11 mouse cellular contexts compared by ENCODE assay signal in genomic region chr10:37236001-37236822, GRCm38 (mm10).
A peak's percentile ranks its signal among the peaks of the same experiment; 100 is the strongest.
DNase-seq lines count a peak whose midpoint lies in the region; ATAC-seq and TF ChIP-seq lines count a peak whose summit lies in the region.
"Had no signal": no experiment of that assay in that cellular context is flagged by ENCODE, and none has a peak within 500 bp of the region (broad histone marks: within the 10 kb centered on the region; RNA-seq: fewer than 3 reads in every experiment).

No protein-coding gene starts in this region.

- no peak for TF ChIP-seq CTCF in lung, embryonic 14.5 days (IDR thresholded peaks at IDR 0.05; ENCODE audit: low read depth)
- TF ChIP-seq CTCF in small intestine, adult 2 months (IDR thresholded peaks at IDR 0.05; ENCODE audit: extremely low read depth, insufficient read length, insufficient replicate concordance, low read depth, low read length) = no peak

- peak overlapping the region; percentile 43; the same call in 1 of the 2 replicates for H3K27ac ChIP-seq in lung, embryonic 14.5 days (ENCODE audit: low read depth)
- H3K27ac ChIP-seq in heart, embryonic 16.5 days (ENCODE audit: low read length) = peak overlapping the region; percentile 34
- H3K27ac ChIP-seq in small intestine, adult 2 months (ENCODE audit: insufficient read depth, low read depth, low read length) = 0 out of 2 replicates have a peak overlapping the region, but pooled peaks have one; percentile 24
- H3K27ac ChIP-seq: hindbrain, embryonic 12.5 days had no signal

- peaks cover 6% of the 10 kb centered on the region; the same call in 1 of the 2 replicates for H3K4me1 ChIP-seq in lung, embryonic 14.5 days (ENCODE audit: insufficient read depth)
- peaks cover 43% of the 10 kb centered on the region for H3K4me1 ChIP-seq in heart, embryonic 16.5 days (ENCODE audit: control insufficient read depth, insufficient read depth, low read length)
- H3K4me1 ChIP-seq in small intestine, adult 2 months (ENCODE audit: control insufficient read depth, insufficient read depth, insufficient read length, low read length) = peaks cover 7% of the 10 kb centered on the region; the same call in 1 of the 2 replicates

- no peak overlapping the region for H3K4me2 ChIP-seq in lung, embryonic 14.5 days
- H3K4me2 ChIP-seq in heart, embryonic 16.5 days (ENCODE audit: low read depth, low read length) = no peak overlapping the region
- H3K4me2 ChIP-seq: hindbrain, embryonic 12.5 days had no signal

- H3K27me3 ChIP-seq in lung, embryonic 14.5 days (ENCODE audit: insufficient read depth, low read length) = no peaks in the 10 kb centered on the region
- no peaks in the 10 kb centered on the region for H3K27me3 ChIP-seq in heart, embryonic 16.5 days (ENCODE audit: control insufficient read depth, insufficient read depth, low read length)
- H3K27me3 ChIP-seq in small intestine, adult 2 months (ENCODE audit: control insufficient read depth, insufficient read depth, low read length) = no peaks in the 10 kb centered on the region
- H3K27me3 ChIP-seq: hindbrain, embryonic 12.5 days had no signal

- H3K9ac ChIP-seq in lung, embryonic 14.5 days = no peak overlapping the region
- H3K9ac ChIP-seq in heart, embryonic 16.5 days (ENCODE audit: low read length) = no peak overlapping the region
- H3K9ac ChIP-seq: hindbrain, embryonic 12.5 days had no signal

- TF ChIP-seq POLR2A in small intestine, adult 2 months (IDR thresholded peaks at IDR 0.05; ENCODE audit: low read depth, low read length) = no peak

- ATAC-seq in lung, embryonic 14.5 days (ENCODE audit: insufficient read depth) = no peak
- ATAC-seq in heart, embryonic 16.5 days (replicated peaks; ENCODE audit: extremely low read depth, insufficient read depth, low FRiP score) = no peak

- H3K9me3 ChIP-seq in lung, embryonic 14.5 days (ENCODE audit: low read depth, low read length) = no peaks in the 10 kb centered on the region
- H3K9me3 ChIP-seq in heart, embryonic 16.5 days (replicated peaks; ENCODE audit: control insufficient read depth, low read length) = no peaks in the 10 kb centered on the region
- H3K9me3 ChIP-seq: hindbrain, embryonic 12.5 days had no signal

- no peak overlapping the region for H3K4me3 ChIP-seq in lung, embryonic 14.5 days (ENCODE audit: low read depth, low read length)
- no peak overlapping the region for H3K4me3 ChIP-seq in heart, embryonic 16.5 days (ENCODE audit: low read length)
- H3K4me3 ChIP-seq in small intestine, adult 2 months (ENCODE audit: low read depth, low read length) = no peak overlapping the region
- H3K4me3 ChIP-seq: hindbrain, embryonic 12.5 days had no signal

- DNase-seq in adrenal gland, postnatal 10 days = peak; percentile 37
- no peak for DNase-seq in adrenal gland, postnatal 4 days (ENCODE audit: low spot score in 2 of 2)
- peak; percentile 15 for DNase-seq in lung, embryonic 14.5 days
- no peak for DNase-seq in lung, postnatal 14 days
- DNase-seq in right cerebral cortex, postnatal 14 days = no peak
- DNase-seq in cerebellum, adult 11 months = no peak
- DNase-seq: cerebellum, adult 8-10 months; midbrain, embryonic 14.5 days had no signal

- H3K36me3 ChIP-seq in lung, embryonic 14.5 days (ENCODE audit: insufficient read depth) = no peaks in the 10 kb centered on the region
- no peaks in the 10 kb centered on the region for H3K36me3 ChIP-seq in heart, embryonic 16.5 days (ENCODE audit: control insufficient read depth, insufficient read depth)
- H3K36me3 ChIP-seq in small intestine, adult 2 months (ENCODE audit: control insufficient read depth, insufficient read depth, low read length) = no peaks in the 10 kb centered on the region
- H3K36me3 ChIP-seq: hindbrain, embryonic 12.5 days had no signal

- 45% methylated on average over 4 of the region's 4 CpGs for WGBS in lung, embryonic 14.5 days
- WGBS in heart, embryonic 16.5 days = 52% methylated on average over 4 of the region's 4 CpGs
- WGBS in small intestine, adult 2 months = 74% methylated on average over 4 of the region's 4 CpGs

Comparison
In these comparisons a context has a peak if more than half of its experiments do, and no peak if none do; other contexts are left out.
1. DNase-seq: peak in adrenal gland, postnatal 10 days (single experiment) and lung, embryonic 14.5 days (single experiment); none in adrenal gland, postnatal 4 days (0 of 2), lung, postnatal 14 days (single experiment), right cerebral cortex, postnatal 14 days (single experiment) and cerebellum, adult 11 months (single experiment).
2. Peak in every context shown above with its lines, with median percentiles within 50 percentile points of each other: H3K27ac ChIP-seq.